Mouse (Mus musculus) cerebellum, postnatal 4 days (tissue): ENCODE measurements around the gene Ptprd.
A peak's percentile ranks its signal among the peaks of the same experiment; 100 is the strongest.

Source experiments
- DNase-seq, 2 experiments: peaks; one replicate each; pipeline ENCODE4 v3.0.0; 2022; ENCODE audit warnings: low spot score in 2 of 2, mixed read lengths in 1 of 2

Ptprd gene

DNA sequence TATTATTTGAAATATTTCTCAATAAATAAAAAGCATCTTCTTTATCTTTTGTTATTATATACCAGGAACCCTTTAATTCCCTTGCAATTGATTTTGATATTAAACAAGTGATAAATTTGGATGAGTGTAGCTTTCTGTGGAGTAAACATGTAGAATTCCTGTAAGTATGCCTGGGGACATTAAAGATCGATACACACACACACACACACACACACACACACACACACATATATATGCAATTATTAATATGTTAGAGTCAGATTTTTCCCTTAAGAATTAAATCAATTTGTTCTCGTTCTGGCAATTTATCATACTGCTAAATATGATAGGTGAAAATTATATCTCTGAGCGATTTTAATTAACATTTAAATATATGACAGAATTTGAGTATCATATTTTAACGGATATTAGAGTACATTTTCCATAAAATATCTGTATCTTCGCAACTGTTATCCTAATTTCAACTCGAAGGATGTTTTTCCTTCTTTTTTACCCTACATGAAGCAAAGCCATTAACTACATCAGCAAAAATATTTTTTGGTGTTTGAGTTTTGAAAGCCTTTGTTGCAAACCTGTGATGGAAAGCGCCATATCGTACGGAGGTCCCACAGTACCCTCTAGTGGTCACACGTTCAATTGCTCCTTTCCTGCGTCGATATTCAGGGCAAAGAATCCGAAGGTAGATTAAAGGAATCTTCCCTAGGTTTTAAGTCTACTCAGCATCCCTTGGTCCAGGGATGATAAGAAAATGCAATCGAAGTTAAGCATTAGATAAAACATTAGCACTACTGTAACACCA lies 653.2 kb downstream of the Ptprd start:
- peak; percentile 34 to 64 for DNase-seq

DNA sequence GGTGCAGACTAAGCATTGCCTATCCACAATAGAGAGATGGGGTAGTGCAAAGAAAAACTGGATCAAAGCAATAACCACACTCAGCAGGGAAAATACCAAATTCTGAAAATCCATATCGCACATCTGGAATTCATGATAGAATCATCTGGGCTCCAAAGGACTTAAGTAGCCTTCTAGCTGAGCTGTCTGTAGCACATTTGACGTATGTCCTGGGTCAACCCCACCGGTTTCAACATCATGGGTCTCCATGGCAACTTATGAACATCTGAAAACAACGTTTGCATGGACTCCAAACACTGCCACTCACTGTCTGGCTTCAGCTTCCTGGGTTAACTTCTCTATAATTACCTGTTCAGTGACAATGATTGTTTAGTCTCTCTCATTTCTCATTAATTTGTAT lies 655.9 kb downstream of the Ptprd start:
- DNase-seq: no peak

DNA sequence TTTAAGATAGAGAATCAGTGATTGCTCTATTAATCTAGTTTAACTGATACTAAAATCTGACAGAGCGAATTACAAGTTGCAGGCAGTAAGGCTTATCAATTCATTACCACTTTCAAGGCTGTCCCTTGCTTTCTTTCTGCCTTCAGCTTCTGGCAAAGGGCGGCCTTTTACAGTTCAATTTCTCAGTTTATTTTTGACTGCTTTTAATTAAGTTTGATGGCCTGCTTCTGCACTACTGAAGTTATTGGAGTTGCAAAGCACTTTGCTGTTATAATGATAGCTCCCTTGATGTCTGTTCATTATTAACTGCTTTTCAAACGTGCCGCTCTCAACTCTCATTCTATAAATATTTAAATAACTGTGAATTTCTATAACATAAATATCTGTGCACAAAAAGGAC lies 673.9 kb downstream of the Ptprd start:
- DNase-seq: no peak

DNA sequence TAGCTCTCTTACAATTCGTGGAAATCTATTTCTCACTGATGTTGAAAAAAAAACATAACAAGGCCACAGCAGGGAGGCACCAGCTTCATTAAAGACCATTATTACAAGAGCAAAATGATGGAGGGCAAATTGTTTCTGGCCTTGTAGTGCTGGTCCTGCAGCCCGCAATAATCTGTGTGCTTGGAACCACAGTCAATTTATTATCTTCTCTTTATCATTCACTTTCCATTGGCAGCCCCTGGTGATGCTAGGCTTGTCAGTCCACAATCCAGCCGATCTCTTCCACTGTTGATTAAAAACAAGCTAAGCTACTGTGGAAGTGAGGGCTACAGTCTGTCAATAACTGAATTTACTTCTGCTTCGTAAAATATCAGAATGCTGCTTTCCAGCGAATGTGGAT lies 674.4 kb downstream of the Ptprd start:
- no peak for DNase-seq

DNA sequence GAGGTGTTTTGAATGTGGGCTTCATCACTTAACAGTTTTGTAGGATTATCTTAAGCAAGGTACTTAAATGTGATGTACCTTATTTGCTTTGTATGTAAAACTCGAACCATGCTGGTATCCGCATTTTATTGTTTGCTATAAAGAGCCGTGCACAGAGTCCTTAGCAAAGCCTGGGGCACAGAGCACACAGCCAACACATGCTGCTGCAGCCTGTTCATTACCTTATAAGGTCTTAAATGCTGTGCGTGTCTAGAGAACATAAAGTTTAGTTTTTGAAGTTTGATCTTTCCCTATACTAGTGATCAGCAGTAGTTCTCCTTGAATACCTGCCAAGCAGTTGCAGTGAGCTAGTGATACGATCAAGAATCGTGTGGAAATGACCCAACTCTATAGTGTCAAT lies 676.2 kb downstream of the Ptprd start:
- DNase-seq: no peak

DNA sequence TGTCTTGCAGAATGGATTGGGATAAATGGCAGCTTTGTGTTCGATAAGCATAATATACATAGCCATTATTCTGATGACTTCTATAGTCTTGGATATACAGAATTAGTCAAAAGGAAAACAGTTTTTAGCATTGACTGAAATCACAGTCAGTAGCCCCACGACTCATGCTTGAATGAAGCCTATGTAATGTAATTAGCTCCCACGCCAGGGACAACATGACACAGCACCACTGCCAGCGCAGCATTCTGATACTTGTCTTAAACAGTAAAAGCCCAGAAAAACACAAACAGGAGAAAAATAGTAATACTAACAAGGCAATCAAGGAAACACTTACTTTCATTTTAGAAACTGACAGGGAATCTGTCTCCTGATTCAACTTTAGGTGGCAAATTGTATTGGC lies 677.2 kb downstream of the Ptprd start:
- DNase-seq: no peak

DNA sequence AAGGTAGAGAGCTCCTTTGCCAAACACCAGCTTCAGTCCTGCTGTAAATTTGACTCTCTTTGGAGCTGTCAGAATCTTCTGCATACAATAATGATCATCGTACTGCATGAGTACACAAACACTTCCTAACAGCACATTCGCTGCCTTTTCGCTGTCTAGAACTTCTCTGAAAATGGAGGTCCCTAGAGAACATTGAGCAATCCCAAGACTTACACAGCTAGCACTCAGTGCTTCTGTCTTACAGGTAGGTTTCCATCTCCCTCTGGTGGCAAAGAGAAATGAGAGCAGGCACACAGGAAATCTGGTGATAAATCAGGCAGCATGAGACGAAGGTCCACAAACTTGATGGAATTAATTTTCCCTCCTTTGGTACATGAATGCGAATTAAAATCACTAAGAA lies 692.6 kb downstream of the Ptprd start:
- DNase-seq: no peak

DNA sequence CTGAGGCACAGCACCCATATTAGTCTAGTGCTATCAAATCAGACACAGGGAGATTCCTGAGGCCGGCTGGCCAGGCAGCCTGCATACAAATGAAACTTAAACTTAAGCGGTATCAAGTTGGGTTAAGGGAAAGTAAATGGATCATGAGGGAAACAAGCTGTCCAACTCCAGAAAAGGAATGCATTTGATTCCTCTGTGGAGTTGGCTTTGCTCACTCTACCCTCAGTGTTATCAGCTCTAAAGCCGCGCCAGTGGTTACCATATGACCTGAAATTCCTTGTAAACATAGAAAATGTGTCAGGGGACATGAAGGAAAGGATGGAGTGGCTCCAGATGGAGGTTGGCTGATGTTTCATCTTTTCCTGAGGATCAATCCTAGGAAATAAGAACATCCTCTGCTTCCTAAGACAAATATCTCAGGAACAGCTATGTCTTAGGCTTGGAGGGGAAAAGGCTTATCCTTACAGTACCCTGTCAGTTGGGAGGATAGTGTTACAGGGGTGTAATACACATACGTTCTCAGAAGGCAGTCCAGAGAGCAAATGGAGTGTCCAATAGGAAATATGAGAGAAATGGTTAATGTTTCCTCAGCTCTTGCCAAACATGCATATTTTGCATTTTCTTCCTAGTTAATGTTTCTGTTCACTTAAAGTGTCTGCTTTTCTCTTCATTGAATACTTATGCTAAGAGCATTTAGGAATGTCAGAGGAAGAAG lies 697.7 kb downstream of the Ptprd start:
- DNase-seq: no peak

DNA sequence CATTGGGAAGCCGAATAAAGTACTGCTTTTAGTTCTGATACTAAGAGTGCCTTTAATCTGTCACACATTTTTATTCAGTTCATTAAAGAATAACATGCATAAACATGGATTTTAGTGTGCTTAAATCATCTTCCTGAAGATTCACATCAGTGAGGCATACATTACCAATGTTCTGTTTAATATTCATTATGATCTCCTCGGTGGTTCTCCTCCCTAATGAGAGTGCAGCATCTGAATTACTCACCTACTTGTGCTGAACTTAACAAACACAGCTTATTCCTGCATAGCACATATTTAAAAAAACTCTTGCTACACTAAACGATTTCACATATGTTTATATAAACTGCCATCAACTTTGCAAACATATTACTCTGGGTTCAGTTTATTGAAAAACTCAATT lies 698.7 kb downstream of the Ptprd start:
- no peak for DNase-seq

DNA sequence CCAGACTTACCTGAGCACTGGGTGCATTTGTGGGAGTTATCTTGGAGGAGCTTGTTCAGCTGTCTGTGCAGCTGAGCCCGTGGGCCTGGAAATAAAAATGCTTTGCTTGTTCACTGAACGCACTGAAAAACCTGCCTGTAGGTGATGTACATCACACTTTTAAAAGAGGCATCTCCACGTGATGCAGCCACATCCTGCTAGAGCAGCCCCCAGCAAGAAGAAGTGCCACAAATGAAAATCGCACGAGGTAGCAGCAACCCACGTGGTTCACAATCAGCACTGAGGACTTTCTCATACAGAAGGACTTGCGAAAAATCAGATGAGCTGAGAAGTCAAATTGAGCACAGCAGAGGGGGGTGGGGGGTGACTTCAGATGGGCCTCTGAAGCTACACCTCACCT lies 757.7 kb downstream of the Ptprd start:
- DNase-seq: no peak

DNA sequence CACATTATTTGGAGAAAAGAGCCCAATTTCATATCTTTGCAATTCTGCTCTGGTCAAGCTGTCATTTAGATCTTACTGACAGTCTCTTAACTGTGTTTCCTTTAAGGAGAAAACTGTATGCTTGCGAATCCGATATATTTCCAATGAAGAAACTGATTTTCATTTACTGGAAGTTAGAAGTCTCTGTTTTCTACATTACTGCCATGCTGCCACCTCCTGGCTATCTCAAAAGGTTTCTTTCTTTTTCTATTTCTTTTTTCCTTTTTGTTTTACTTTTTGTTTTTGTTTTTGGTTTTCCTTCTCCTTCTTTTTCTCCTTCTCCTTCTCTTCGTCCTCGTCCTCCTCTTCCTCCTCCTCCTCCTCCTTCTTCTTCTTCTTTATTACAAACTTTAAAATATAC lies 812.6 kb downstream of the Ptprd start:
- no peak for DNase-seq

DNA sequence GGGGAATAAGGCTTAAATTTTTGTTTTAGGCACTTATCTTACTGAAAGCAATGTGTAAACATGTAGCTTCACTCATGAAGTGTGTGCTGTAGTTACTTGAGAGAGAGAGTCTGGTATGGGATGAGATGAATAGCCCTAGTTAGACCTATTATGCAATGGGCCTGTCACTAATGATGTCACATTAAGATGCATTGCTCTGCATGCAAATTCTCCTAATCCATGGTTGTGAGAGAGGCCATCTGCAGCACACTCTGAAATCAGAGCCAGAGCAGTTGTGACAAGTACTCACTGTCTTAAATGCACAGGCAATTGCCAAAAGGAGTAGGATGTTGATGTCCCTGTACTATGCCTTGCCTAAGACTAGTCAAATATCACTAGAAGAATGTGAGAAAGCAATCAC lies 850.0 kb downstream of the Ptprd start:
- DNase-seq: no peak

DNA sequence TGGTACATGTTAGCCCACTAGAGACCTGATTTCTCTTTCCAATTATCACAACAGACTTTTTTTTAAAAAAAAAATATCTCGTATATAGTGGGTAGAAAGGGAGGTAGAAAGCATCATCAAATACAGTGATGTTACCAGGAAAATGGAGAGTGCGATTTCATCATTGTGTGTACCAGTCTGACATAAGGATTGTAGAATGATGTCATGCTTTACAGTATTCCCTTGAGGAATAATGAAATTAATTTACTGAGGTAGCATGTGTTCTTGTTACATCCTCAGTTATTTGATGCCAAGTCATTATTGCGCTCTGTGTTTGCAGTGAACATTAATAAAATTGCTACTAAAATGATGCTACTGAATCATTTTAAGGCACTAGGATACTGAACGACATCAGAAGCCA lies 884.6 kb downstream of the Ptprd start:
- DNase-seq: no peak

DNA sequence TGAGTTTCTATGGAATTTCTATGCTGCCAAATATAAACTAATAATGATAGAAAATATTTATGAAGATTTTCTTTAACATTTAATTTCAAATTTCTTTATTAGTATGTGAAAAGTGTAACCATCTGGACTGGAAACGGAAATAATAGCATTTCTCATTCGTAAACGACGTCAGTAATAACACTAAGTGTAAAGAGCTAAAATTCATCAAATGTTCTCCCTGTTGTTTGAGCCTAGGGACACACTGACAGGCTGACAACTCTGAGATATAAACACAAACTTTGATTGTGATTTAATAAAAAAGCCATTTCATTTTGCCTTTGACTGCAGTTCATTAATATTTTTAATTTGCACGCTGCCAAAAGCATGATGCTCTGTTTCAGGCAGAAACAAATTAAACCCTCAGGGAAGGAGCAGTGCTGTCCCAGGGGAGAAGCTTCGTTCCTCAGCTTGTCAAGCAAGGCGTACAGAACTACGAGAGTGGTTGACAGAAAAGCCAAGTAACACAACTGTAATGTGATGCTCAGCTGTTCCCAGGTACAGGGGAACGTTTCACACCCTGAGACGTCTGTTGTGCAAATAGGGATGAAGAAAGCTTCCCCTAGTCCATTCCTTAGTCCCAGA lies 894.6 kb downstream of the Ptprd start:
- no peak for DNase-seq

DNA sequence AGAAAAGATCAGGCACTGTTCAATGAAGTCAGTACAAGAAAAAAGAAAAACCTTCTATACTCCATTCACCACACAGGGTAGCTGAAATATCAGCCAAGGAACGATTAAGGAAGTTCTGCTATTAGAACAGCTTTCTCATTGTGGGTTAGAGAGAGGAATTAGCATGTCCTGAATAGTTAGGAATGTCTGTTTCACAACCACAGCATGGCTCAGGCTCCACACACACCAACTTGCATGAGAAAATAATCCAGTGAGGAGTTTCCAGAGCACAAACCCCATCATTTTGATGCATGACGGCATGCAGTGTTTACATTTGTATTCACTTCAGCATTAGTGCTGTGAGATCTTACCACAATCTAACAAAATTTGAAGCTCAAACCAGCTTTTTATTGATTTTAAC lies 895.1 kb downstream of the Ptprd start:
- DNase-seq: no peak

DNA sequence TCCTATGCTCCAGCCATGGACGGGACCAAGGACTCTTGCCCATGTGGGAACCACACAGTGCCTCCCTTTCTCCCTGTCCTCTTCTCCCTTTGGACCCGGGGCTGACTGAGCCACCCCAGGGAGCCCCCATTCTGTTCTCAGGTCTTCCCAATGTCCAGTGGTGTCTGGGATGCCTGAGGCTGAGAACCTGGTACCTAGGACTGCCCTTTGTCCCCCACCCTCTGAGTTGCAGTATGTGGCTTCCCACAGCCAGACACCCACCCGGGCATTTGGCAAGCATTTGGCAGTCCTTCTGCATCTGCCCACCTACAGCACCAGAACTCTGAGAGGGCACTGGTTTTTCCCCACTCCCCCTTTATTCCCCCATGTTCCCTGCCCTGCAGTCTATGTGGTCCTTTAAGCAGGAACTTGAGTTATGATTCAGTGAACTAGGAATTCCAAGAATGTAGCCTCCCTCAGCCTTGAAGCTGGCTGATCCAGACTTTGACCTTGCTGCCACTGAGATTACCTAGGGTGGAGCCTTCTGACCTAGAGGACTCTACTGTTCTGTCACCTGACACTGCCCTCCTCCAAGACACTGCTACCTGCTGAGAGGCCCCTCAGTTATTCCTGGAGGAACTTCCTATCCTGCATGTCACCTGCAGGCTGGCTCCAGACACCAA lies 901.5 kb downstream of the Ptprd start:
- no peak for DNase-seq

DNA sequence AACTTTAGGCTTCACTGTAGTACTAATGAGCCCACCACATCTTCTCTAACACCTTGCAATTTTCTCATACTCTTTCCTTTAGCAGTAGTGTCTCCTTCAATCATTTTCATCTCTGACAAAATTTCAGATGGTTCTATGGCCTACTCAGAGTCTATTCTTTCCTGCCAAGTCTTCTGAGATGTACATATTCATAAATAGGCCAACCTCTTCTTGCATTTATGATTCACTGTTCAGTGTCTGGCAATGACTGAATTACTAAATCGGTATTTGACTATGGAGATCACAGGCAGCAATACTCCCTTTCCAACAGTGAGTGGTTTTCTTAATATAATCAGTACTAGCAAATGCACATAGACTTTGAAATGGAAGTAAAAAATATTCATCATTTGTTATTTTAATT lies 928.3 kb downstream of the Ptprd start:
- DNase-seq: no peak

DNA sequence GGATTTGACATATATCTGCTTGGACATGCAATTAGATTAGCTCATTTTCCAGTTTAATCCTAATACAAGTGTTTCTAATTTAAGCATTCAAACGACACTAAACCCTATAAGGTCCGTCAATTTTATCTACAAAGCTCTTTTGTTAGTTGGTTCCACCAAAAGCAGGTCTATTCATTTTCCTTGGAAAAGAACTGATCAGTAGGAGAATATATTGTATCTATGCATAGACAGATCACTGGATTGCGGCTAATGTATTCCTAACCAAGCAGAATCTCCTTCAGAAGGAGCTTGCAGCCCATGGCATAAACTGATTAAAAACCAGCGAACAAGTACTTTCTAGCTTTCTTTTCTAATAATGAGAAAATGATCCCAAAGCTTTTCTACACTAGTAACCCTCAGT lies 933.8 kb downstream of the Ptprd start:
- no peak for DNase-seq

DNA sequence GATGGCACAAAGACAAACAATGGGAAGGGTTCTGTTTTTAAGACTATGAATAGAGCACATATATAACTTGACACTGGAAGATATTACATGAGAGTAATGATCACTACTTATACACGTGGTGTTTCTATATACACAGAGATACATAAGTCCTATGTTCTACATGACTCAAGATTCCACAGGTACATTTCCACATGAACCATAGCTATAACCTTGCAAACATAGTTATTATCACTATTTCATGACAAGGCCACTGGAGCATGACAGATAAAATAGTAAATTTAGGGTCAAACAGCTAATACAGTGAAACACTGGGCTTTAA lies 951.8 kb downstream of the Ptprd start:
- no peak for DNase-seq

DNA sequence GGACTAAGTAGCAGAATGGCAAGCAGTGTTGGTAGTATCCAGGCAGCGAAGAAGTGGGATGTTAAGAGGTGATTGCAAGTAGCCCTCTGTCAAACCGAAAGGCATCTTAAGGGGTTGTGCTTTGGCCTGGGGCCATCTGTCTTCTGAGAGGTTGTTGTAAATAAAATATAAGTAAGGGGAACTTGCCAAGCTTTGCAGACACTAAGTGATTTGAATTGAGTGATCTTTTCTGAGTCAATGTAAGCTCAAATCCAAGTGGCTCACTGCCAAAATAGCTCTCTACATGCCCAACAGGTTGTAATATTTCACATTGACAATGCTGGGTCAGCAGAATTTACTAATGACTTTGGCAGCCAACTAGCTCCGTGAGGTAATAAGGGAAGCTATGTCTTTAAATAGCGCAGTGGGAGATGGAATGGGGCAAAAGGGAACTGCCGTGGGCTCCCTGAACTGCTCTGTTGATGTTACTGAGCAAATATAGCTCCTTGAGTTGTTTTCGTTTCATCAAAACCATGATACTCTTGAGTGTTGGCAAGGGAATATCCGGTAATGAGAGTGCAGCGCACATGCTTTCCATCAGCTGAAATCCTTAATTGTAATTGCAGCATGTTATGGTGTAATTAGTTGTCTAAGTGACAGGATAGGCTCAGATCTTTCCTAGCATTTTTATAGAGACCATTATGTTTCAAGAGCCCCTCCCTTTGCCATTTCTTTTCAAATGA lies 952.4 kb downstream of the Ptprd start:
- DNase-seq: no peak

DNA sequence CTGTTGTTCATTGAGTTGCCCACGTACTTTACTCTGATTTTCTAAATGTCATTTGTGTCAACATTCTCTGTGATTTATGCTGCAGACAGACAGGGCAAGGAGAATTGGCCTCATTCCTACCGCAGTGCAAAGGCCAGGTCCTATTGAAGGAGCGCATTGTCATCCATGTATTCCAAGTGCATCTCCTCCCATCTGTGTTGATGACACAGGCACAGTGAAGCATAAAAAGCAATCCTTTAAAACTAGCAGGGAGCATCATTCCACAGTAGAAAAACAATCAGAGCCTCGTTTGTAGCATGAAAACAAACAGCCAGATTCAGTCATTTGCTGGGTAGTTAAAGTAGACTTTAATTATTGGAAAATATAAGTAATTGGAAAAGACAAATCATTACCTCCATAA lies 960.6 kb downstream of the Ptprd start:
- DNase-seq: no peak

DNA sequence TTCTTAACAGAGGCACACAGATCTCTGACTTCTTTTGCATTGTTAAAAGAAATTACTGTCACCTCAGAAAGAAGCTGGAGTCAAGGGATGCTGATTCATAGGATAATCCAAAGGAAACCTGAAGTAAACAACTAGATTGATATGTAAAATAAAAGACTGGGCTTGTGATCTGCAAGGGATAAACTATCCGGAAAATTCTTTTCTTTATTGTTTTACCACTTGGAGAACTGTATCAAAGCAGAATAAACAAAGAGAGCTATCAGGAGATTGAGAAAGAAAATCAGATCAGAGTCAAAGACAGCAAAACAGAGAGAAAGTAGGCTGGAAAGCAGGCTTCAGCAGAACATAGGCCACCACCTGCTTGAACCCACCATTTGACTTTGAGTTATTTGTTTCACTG lies 962.0 kb downstream of the Ptprd start:
- DNase-seq: no peak
